Mouse (Mus musculus): ENCODE data around the gene Clstn1.

The Clstn1 gene

DNA sequence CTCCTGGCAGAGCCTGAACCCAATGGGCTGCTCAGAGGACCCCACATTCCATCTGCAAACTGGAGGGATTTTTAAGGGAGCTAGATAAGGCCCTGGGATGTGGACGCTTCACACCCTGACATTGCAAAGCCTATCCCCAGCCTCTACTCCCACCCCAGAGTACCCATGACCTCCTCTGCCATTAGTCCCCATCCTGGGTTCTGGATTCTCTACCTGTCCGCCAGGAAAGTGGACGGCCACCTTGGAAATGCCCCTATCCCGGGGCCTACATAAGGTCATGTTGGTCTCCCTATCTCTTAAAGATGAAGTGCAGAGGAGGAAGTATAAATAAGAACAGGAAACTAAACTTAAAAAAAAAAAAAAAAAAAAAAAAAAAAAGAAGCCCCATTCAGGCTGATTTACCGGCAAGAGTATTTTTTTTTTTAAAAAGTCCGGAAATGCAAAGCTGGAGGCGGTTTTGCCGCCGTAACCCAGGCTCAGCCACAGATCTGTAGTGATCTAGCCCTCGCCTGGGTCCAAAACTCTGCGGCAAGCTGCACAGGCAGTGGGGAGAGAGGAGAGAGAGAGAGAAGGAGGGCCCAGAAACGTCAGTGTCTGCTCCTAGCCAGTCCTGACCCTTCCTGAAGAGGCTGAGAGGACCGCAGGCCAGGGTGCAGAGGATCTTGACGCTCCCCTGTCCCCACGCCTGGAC is 111.4 kb downstream of the Clstn1 start:
- in situ Hi-C loops (cut with MboI; ENCODE audit: unreplicated experiment in 2 of 2): no loop called here

DNA sequence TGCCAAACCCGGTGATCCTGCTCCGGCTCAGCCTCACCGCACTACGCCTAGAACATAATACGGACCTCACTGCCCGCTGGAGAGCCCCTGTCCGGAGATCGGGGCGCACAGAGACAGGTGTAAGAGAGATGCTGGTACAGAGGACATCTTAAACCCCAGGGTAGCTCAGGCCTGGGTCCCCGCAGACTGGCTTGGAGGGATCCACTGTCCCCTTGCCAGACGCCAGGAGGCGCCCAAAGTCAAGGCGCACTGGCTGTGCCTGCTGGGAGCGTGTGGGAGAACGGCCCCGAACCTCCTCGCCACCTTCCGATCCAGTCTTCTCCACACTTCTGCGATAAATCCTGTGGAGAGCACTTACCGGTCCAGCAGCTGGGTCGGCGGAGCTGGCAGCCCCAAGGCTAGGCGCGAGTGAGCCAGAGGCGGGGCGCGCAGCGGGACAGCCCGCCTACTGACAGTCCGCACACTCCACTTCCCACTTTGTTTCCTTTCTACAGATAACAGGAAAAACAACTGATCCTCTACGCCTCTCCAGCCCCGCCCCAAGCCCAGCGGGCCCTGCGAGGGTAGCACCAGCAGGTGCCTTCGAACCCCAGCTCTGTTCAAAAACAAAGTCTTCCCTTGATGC is 112.0 kb downstream of the Clstn1 start:
- in situ Hi-C loops (cut with MboI; ENCODE audit: unreplicated experiment in 2 of 2): no loop called here
